17 mouse cellular contexts compared by ENCODE assay signal in genomic region chr12:25272752-25273125, GRCm38 (mm10).
A peak's percentile ranks its signal among the peaks of the same experiment; 100 is the strongest.
DNase-seq lines count a peak whose midpoint lies in the region; ATAC-seq lines count a peak whose summit lies in the region.
"Had no signal": no experiment of that assay in that cellular context is flagged by ENCODE, and none has a peak within 500 bp of the region (broad histone marks: within the 10 kb centered on the region; RNA-seq: fewer than 3 reads in every experiment).

No protein-coding gene starts in this region.

- intact Hi-C loops in heart, postnatal 14 days (cut with DNase I): no loop called here

- peak; percentile 66 for DNase-seq in heart, adult 11 months
- DNase-seq in heart, postnatal 14 days: no peak
- DNase-seq in kidney, postnatal 10 days: peak; percentile 37
- no peak for DNase-seq in kidney, postnatal 14 days
- peak; percentile 43 for DNase-seq in forelimb bud, embryonic 11.5 days (ENCODE audit: low read depth, low spot score)
- DNase-seq in right cerebral cortex, postnatal 14 days: no peak
- no peak for DNase-seq in retina, embryonic 14.5 days (ENCODE audit: low spot score)
- DNase-seq: adrenal gland, adult 8-10 months; B cell, adult 2 months; cerebellum, postnatal 36 days; gastrocnemius, postnatal 10 days; heart, postnatal 10 days; spleen, adult 18-20 months; thymus, postnatal 4 days had no signal

- ATAC-seq in megakaryocyte, adult 5-6 weeks (ENCODE audit: poor library complexity, severe bottlenecking): 0 out of 2 replicates have a peak, but pooled peaks have one; percentile 8
- ATAC-seq: liver, embryonic 12.5 days; midbrain, embryonic 15.5 days had no signal

Comparison
In these comparisons a context has a peak if more than half of its experiments do, and no peak if none do; other contexts are left out.
1. DNase-seq: peak in heart, adult 11 months (single experiment), kidney, postnatal 10 days (single experiment) and forelimb bud, embryonic 11.5 days (single experiment); none in heart, postnatal 14 days (0 of 2), kidney, postnatal 14 days (single experiment), right cerebral cortex, postnatal 14 days (single experiment) and retina, embryonic 14.5 days (single experiment).